Mouse (Mus musculus): ENCODE data around the gene Hoxc11.

Hoxc11 gene

DNA sequence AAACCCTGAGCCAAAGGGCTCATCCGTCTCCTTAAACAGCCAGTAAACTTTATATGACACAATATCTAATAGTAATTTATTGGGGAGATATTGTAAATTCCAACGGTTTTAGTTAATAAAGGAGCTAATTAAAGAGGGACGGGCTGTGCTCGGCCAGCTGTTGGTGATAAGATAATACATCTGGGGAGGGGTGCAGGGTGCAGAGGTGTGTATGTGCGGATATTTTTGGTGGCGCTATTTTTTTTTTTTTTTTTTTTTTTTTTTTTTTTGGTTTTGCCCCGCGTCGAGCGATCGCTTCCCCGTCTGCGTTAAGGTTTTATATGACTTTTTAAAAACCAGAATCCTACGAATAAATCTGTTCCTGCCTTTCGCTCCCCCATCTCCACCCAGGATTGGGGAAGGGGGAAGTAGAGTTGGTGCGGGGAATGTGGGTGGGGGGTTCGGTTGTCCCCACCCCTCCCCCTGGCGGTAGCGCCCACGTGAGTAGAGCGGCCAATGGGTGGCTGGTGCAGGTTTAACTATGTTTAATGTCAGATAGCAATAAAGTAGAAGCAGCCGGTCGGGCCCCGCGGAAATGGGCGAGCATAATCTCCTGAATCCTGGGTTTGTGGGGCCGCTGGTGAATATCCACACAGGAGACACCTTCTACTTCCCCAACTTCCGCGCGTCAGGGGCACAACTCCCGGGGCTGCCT is 17.8 kb upstream of the Hoxc11 start, which contains the start of gene Hoxc12:
Gene Hoxc12, plus strand, starts transcription at position 479 of the 694 bp plus-strand sequence.
- no peak for DNase-seq (ENCODE audit: low spot score)

GRCm38 (mm10) chr15:102937036-102937666 is 17.1 kb upstream of the Hoxc11 start:
- no peak for DNase-seq (ENCODE audit: low spot score)

- no peak for DNase-seq (ENCODE audit: low spot score)
Measured at GRCm38 (mm10) chr15:102939256-102940155, 14.7 kb upstream of the Hoxc11 start.

- no peak for DNase-seq (ENCODE audit: low spot score)
Measured at GRCm38 (mm10) chr15:102942739-102943467, 11.3 kb upstream of the Hoxc11 start.

GRCm38 (mm10) chr15:102943468-102943813 is 10.8 kb upstream of the Hoxc11 start:
- no peak for DNase-seq (ENCODE audit: low spot score)

GRCm38 (mm10) chr15:102945185-102946077 is 8.8 kb upstream of the Hoxc11 start:
- no peak for DNase-seq (ENCODE audit: low spot score)

DNA sequence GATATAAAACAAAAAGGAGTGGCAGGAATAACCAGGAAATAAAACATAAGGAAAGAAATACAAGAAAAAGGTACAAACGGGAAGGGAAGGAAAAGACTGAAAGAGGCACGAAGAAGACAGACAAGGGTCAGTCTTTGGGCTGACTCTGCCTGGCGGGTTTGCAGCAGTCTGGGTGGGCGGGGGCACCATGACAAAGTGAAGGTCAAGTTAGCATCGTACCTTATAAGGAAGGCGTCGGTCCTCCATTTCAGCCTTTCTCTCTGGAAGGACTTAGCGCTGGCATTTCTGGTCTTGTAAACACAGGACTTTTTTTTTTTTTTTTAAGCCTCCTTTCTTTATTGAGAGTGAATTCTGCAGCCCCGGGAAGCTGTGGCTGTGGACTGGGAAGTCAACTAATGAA is 7.0 kb upstream of the Hoxc11 start:
- no peak for DNase-seq (ENCODE audit: low spot score)

DNA sequence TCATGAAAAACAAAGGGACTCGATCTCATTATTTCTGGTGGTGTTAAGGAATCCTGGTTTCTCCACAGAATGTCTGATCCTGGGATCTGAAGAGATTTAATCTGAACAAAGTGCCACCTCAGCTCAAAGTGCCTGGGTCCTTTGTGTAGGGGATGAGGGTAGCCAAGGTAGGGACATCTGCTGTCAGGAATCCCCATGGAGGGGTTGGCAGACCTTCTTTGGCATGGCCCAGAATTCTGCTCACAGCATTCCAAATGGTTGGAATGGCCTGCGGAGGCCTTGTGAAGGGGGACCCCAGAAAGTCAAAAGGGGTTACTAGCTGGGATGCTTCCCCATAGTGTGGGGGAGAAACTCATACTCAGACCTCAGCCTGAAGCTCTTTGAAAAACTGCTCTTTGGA is 5.4 kb upstream of the Hoxc11 start:
- DNase-seq (ENCODE audit: low spot score): no peak

- DNase-seq (ENCODE audit: low spot score): no peak
Measured at GRCm38 (mm10) chr15:102949696-102950095, 4.5 kb upstream of the Hoxc11 start.

GRCm38 (mm10) chr15:102950877-102951276 is 3.4 kb upstream of the Hoxc11 start:
- no peak for DNase-seq (ENCODE audit: low spot score)

GRCm38 (mm10) chr15:102953561-102953960 is 666 bp upstream of the Hoxc11 start:
- DNase-seq (ENCODE audit: low spot score): no peak

- DNase-seq (ENCODE audit: low spot score): no peak
Measured at GRCm38 (mm10) chr15:102955007-102955382, 768 bp downstream of the Hoxc11 start.

DNA sequence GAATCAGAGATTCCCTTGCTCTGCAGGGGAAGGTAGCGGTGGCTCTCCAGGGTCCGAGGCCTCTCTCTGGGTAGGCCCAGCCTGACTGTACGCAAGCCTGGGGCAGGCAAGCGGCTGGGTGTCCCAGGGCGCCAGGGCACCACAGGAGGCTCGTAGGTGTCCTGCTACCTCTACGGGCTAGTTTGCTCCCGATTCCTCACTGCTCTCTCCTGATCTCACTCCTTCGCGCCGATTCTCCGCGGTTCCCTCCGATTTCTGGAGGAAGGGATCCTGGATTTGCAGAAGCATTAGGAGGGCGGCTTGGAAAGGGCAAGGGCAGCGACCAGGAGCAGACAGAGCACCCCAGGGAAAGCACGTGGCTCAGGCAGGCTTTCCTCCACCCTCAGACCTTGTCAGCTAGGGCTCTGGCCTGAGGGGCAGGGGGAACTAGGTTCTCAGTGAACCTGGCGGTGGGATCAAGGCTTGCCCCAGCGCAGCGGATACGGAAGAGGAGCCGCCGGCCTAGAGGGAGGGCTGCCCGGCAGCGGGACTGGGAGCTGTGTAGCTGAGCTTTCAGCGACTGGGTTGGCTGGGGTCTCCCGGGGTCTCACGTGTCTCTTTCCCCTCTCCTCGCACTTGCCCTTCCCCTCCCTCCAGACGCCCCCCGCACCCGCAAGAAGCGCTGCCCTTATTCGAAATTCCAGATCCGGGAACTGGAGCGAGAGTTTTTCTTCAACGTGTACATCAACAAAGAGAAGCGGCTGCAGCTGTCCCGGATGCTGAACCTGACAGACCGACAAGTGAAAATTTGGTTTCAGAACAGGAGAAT is 1.8 kb downstream of the Hoxc11 start:
- DNase-seq (ENCODE audit: low spot score): no peak

- DNase-seq (ENCODE audit: low spot score): no peak
Measured at GRCm38 (mm10) chr15:102956906-102957305, 2.7 kb downstream of the Hoxc11 start.

DNA sequence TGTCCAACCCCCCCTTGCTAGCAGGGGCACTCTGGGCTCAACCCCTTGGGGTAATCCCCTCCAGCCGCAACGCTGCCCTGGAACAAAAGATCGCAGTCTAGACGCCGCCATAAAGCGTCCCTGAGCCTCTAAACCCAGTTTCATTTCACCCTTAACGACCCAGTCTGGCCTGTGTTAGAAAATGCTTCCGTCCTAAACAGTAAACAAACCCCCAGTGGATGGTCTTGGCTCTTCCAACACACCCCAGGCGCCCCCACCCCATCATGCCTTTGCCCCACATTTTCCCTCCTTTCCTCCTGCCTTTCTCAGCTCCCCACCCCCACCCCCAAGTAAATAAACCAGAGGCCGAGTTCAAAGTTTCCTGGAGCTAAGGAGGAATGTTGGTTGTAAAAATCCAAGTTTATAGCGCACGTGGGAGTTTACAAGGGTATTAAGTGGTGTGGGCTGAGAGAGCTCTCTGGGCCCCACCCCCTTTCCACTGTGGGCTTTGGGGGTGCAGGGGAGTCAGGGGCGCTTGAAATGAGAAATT is 5.5 kb downstream of the Hoxc11 start:
- no peak for DNase-seq (ENCODE audit: low spot score)

DNA sequence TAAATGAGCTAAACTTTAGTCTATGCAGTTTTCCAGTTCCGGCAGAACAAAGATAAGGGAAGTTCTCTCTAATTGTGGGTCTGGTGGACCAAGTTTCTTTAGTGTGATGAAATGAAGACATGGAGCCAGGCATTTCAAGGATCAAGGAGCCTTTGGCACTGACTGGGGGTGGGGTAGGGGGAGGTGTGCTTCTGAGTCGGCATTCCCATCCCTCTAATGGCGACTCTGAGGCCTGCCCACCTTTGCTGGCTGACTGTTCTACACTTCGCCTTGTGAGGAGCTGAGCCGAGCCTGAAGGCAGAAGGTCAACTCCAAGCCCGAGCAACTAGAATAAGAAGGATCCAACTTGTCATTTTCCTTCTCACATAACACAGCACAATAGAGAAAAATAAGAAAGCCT is 7.5 kb downstream of the Hoxc11 start:
- DNase-seq (ENCODE audit: low spot score): no peak

DNA sequence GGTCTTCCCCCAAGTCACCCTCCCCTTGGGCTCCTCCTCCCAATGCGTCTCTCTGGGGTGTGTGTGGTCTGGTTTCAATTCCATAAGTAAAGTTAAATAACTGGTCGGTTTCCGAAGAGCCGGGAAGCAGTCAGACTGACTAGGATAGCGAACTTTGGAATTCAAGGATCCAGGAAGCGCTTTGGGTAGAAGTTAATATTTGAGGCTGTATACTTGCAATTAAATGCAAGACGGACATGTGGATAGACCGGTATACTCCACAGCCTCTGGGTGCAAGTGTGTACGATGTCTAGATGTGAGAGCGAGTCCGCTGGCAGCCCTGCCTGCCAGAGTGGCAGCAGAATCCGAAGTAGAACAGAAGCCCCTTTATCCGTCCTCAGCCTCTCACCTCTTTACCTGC is 8.3 kb downstream of the Hoxc11 start:
- DNase-seq (ENCODE audit: low spot score): no peak

DNA sequence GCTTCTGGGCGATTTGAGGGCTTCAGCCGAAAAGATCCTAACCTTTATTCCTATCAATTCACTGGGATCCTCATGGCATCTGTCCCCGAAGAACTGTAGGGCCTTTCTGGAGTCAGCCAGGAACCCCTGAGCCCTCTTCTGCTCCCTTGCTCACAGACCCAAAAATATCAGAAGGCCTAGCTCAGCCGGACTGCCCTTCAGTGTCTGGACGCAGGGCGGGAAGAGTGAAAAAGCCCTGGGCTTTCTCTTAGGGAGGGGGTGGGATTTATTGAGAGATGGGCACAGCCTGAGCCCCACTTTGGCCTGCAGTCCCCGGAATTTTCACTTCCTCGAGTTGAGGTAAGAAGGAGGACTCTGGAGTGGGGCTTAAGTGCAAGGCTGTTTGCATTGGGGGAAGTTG is 9.0 kb downstream of the Hoxc11 start:
- DNase-seq (ENCODE audit: low spot score): no peak

GRCm38 (mm10) chr15:102963671-102964640 is 9.7 kb downstream of the Hoxc11 start:
- DNase-seq (ENCODE audit: low spot score): peak; percentile 34
